26 mouse cellular contexts compared by ENCODE assay signal in the genomic region with DNA sequence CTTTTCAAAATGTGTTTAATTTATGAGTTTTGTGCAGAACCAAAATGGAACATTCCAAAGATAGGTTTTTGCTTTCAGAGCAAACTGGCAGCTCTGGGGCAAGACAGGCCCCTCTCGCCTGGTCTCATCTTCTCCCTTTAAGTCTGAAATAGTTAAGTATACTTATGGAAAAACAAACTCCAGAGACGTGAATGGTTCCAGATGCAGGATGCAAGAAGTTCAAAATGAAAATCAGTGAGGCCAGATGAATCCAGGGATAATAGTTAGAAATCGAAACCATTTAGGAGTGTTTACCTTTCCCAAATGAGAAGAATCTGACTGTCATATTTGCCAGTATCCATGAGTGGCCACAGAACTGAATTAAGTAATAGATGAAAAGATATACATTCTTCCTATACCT. TPM values are rescaled to one million over a fixed set of nuclear protein-coding genes. Genes with fewer than 3 reads are reported as not detected.
A peak's percentile ranks its signal among the peaks of the same experiment; 100 is the strongest.
DNase-seq lines count a peak whose midpoint lies in the region; ATAC-seq lines count a peak whose summit lies in the region.
"Had no signal": no experiment of that assay in that cellular context is flagged by ENCODE, and none has a peak within 500 bp of the region (broad histone marks: within the 10 kb centered on the region; RNA-seq: fewer than 3 reads in every experiment).

No protein-coding gene starts in this region.

- no peak for ATAC-seq in embryonic facial prominence, embryonic 11.5 days (replicated peaks; ENCODE audit: insufficient number of reproducible peaks, low FRiP score, low TSS enrichment, low read depth)
- no peak for ATAC-seq in megakaryocyte, adult 5-6 weeks (ENCODE audit: poor library complexity, severe bottlenecking)
- no peak for ATAC-seq in embryonic facial prominence, embryonic 14.5 days (ENCODE audit: low read depth)
- ATAC-seq in forebrain, embryonic 15.5 days (replicated peaks): no peak
- ATAC-seq: activated CD4-positive, CD25-positive, alpha-beta regulatory T cell, adult 4 months; forebrain, embryonic 14.5 days; hindbrain, embryonic 16.5 days; intestine, embryonic 16.5 days had no signal

- no peak overlapping the region for H3K9ac ChIP-seq in embryonic facial prominence, embryonic 11.5 days (replicated peaks; ENCODE audit: low read length)
- H3K9ac ChIP-seq in embryonic facial prominence, embryonic 14.5 days (ENCODE audit: low read depth, low read length): no peak overlapping the region
- no peak overlapping the region for H3K9ac ChIP-seq in forebrain, embryonic 15.5 days (replicated peaks)
- H3K9ac ChIP-seq: heart, embryonic 15.5 days; hindbrain, embryonic 13.5 days had no signal

- H3K27ac ChIP-seq in embryonic facial prominence, embryonic 11.5 days (replicated peaks; ENCODE audit: low read depth, low read length): no peak overlapping the region
- H3K27ac ChIP-seq in embryonic facial prominence, embryonic 10.5 days (replicated peaks): no peak overlapping the region
- peak overlapping the region; percentile 55; the same call in 1 of the 2 replicates for H3K27ac ChIP-seq in embryonic facial prominence, embryonic 14.5 days (replicated peaks; ENCODE audit: low read depth, low read length)
- peak overlapping the region; percentile 96 for H3K27ac ChIP-seq in macrophage
- no peak overlapping the region for H3K27ac ChIP-seq in forebrain, embryonic 15.5 days (replicated peaks)
- H3K27ac ChIP-seq: gastrocnemius, adult 2 months; heart, embryonic 15.5 days; hindbrain, embryonic 10.5 days; hindbrain, embryonic 13.5 days had no signal

- H3K79me2 ChIP-seq in macrophage (ENCODE audit: inconsistent target): peaks cover 51% of the 10 kb centered on the region

- no peak overlapping the region for H3K4me3 ChIP-seq in embryonic facial prominence, embryonic 11.5 days (ENCODE audit: low read depth, low read length)
- no peak overlapping the region for H3K4me3 ChIP-seq in embryonic facial prominence, embryonic 10.5 days
- H3K4me3 ChIP-seq in megakaryocyte, embryonic 14.5 days (replicated peaks): peak overlapping the region; percentile 93
- H3K4me3 ChIP-seq in embryonic facial prominence, embryonic 14.5 days (ENCODE audit: low read depth, low read length): no peak overlapping the region
- peak overlapping the region; percentile 76 for H3K4me3 ChIP-seq in macrophage (ENCODE audit: inconsistent target)
- H3K4me3 ChIP-seq in forebrain, embryonic 15.5 days: no peak overlapping the region
- H3K4me3 ChIP-seq: heart, embryonic 15.5 days; hindbrain, embryonic 10.5 days; hindbrain, embryonic 13.5 days had no signal

- no peaks in the 10 kb centered on the region; the same call in 1 of the 2 replicates for H3K4me1 ChIP-seq in embryonic facial prominence, embryonic 11.5 days (ENCODE audit: control insufficient read depth, insufficient read depth, low read length)
- peaks cover 31% of the 10 kb centered on the region for H3K4me1 ChIP-seq in embryonic facial prominence, embryonic 10.5 days
- peaks cover 74% of the 10 kb centered on the region for H3K4me1 ChIP-seq in megakaryocyte, embryonic 14.5 days
- peaks cover 24% of the 10 kb centered on the region for H3K4me1 ChIP-seq in embryonic facial prominence, embryonic 14.5 days (ENCODE audit: control insufficient read depth, insufficient read depth, low read length)
- peaks cover 11% of the 10 kb centered on the region for H3K4me1 ChIP-seq in forebrain, embryonic 15.5 days

- no peaks in the 10 kb centered on the region for H3K36me3 ChIP-seq in embryonic facial prominence, embryonic 11.5 days (replicated peaks; ENCODE audit: control insufficient read depth, insufficient read depth, low read depth, low read length)
- no peaks in the 10 kb centered on the region for H3K36me3 ChIP-seq in embryonic facial prominence, embryonic 10.5 days (replicated peaks)
- H3K36me3 ChIP-seq in megakaryocyte, embryonic 14.5 days (replicated peaks; ENCODE audit: low read length): peaks cover 56% of the 10 kb centered on the region
- H3K36me3 ChIP-seq in embryonic facial prominence, embryonic 14.5 days (ENCODE audit: control insufficient read depth, insufficient read depth, low read length): no peaks in the 10 kb centered on the region
- H3K36me3 ChIP-seq in macrophage (ENCODE audit: inconsistent target): peaks cover 24% of the 10 kb centered on the region; the same call in 1 of the 2 replicates
- no peaks in the 10 kb centered on the region for H3K36me3 ChIP-seq in forebrain, embryonic 15.5 days
- H3K36me3 ChIP-seq: heart, embryonic 15.5 days; hindbrain, embryonic 10.5 days; hindbrain, embryonic 13.5 days had no signal

- H3K9me3 ChIP-seq in embryonic facial prominence, embryonic 11.5 days (replicated peaks; ENCODE audit: control insufficient read depth, low read length): no peaks in the 10 kb centered on the region
- H3K9me3 ChIP-seq in embryonic facial prominence, embryonic 10.5 days: no peaks in the 10 kb centered on the region
- no peaks in the 10 kb centered on the region for H3K9me3 ChIP-seq in megakaryocyte, embryonic 14.5 days
- H3K9me3 ChIP-seq in embryonic facial prominence, embryonic 14.5 days (ENCODE audit: control insufficient read depth, low read length): no peaks in the 10 kb centered on the region
- no peaks in the 10 kb centered on the region for H3K9me3 ChIP-seq in forebrain, embryonic 15.5 days
- H3K9me3 ChIP-seq: heart, embryonic 15.5 days; hindbrain, embryonic 10.5 days; hindbrain, embryonic 13.5 days had no signal

- H3K4me2 ChIP-seq in embryonic facial prominence, embryonic 11.5 days (ENCODE audit: low read depth, low read length): no peak overlapping the region
- peak overlapping the region; percentile 7; the same call in 1 of the 2 replicates for H3K4me2 ChIP-seq in embryonic facial prominence, embryonic 14.5 days (ENCODE audit: low read depth, low read length)
- no peak overlapping the region for H3K4me2 ChIP-seq in forebrain, embryonic 15.5 days (replicated peaks)
- H3K4me2 ChIP-seq: heart, embryonic 11.5 days; hindbrain, embryonic 13.5 days had no signal

- H3K27me3 ChIP-seq in embryonic facial prominence, embryonic 11.5 days (ENCODE audit: control insufficient read depth, insufficient read depth, low read length): no peaks in the 10 kb centered on the region
- H3K27me3 ChIP-seq in embryonic facial prominence, embryonic 10.5 days (replicated peaks; ENCODE audit: low read depth, poor library complexity, severe bottlenecking): no peaks in the 10 kb centered on the region
- no peaks in the 10 kb centered on the region for H3K27me3 ChIP-seq in megakaryocyte, embryonic 14.5 days (replicated peaks)
- no peaks in the 10 kb centered on the region for H3K27me3 ChIP-seq in embryonic facial prominence, embryonic 14.5 days (replicated peaks; ENCODE audit: control insufficient read depth, insufficient read depth, low read length)
- no peaks in the 10 kb centered on the region for H3K27me3 ChIP-seq in forebrain, embryonic 15.5 days
- H3K27me3 ChIP-seq: heart, embryonic 15.5 days; hindbrain, embryonic 13.5 days had no signal

- DNase-seq in embryonic facial prominence, embryonic 11.5 days (ENCODE audit: low spot score): peak; percentile 61
- DNase-seq in embryonic facial prominence, embryonic 10.5 days (ENCODE audit: low spot score): no peak
- peak; percentile 52 for DNase-seq in embryonic facial prominence, embryonic 14.5 days (ENCODE audit: low spot score)
- DNase-seq in frontal cortex, adult 2 months (ENCODE audit: extremely low spot score in 1 of 2, low spot score in 1 of 2): no peak
- DNase-seq: adrenal gland, adult 8-10 months; adrenal gland, postnatal 36 days; cerebellum, adult 18-20 months; cerebellum, adult 9-10 months; cerebellum, postnatal 14 days; gastrocnemius, adult 2 months; gastrocnemius, postnatal 14 days; heart, adult 11 months; heart, postnatal 10 days; heart, postnatal 36 days had no signal

- WGBS in embryonic facial prominence, embryonic 11.5 days: 46% methylated on average over 3 of the region's 3 CpGs
- 50% methylated on average over 3 of the region's 3 CpGs for WGBS in embryonic facial prominence, embryonic 10.5 days
- 43% methylated on average over 3 of the region's 3 CpGs for WGBS in embryonic facial prominence, embryonic 14.5 days
- 90% methylated on average over 3 of the region's 3 CpGs for WGBS in macrophage (ENCODE audit: missing documents)
- WGBS in forebrain, embryonic 15.5 days: 92% methylated on average over 3 of the region's 3 CpGs

RNA-seq across cellular contexts. Expression of a gene that starts 1.6 kb away (rescaled TPM):
- polyA plus RNA-seq in embryonic facial prominence, embryonic 11.5 days (2014; fragmentation: Nextera tagmentation; extraction: Ambion mirVana): 4.4 and 6.2 TPM in 2 replicates
- polyA plus RNA-seq in embryonic facial prominence, embryonic 10.5 days (2016; fragmentation: Nextera tagmentation; extraction: Ambion mirVana): 3.5 and 3.7 TPM in 2 replicates
- polyA plus RNA-seq in megakaryocyte, embryonic 14.5 days (2012; ENCODE audit: insufficient read depth, low replicate concordance): 0.48 and 5.1 TPM in 2 replicates
- 112 and 118 TPM in 2 replicates for total RNA-seq in megakaryocyte, adult 5-6 weeks (2015)
- 70.7 and 72.7 TPM in 2 replicates for total RNA-seq in megakaryocyte, adult 5-6 weeks (2017)
- polyA plus RNA-seq in embryonic facial prominence, embryonic 14.5 days (2014; fragmentation: Nextera tagmentation; extraction: Ambion mirVana): 11.8 and 12.6 TPM in 2 replicates
- total RNA-seq in macrophage (2018; cell fraction: chromatin; rRNA removed): 100 to 1,000 TPM in 1 of 26 experiments, 10 to 100 TPM in 25; 11.7 to 104 (median 41.1) TPM
- 100 to 1,000 TPM; 120 to 230 (median 186) TPM for total RNA-seq in macrophage (2018; cell fraction: cytosol; rRNA removed)
- 100 to 1,000 TPM in 15 of 26 experiments, 10 to 100 TPM in 11; 20.5 to 230 (median 108) TPM for total RNA-seq in macrophage (2018; cell fraction: nucleus; rRNA removed)
- polyA plus RNA-seq in macrophage (2018): 53.4 to 180 TPM (median 165 TPM) in 3 replicates
- polyA plus RNA-seq in forebrain, embryonic 15.5 days (2015; fragmentation: Nextera tagmentation; extraction: Ambion mirVana): 2.6 and 3.5 TPM in 2 replicates
- polyA plus RNA-seq in frontal cortex, adult 2 months (2012; rRNA removed): 1.2 and 1.8 TPM in 2 replicates

Comparison
In these comparisons a context has a peak if more than half of its experiments do, and no peak if none do; other contexts are left out.
1. DNase-seq: peak in embryonic facial prominence, embryonic 11.5 days (single experiment) and embryonic facial prominence, embryonic 14.5 days (single experiment); none in embryonic facial prominence, embryonic 10.5 days (single experiment) and frontal cortex, adult 2 months (0 of 2).
2. H3K27ac ChIP-seq: peak in embryonic facial prominence, embryonic 14.5 days (single experiment) and macrophage (single experiment); none in embryonic facial prominence, embryonic 11.5 days (single experiment), embryonic facial prominence, embryonic 10.5 days (single experiment) and forebrain, embryonic 15.5 days (single experiment).
3. H3K4me3 ChIP-seq: peak in megakaryocyte, embryonic 14.5 days (single experiment) and macrophage (single experiment); none in embryonic facial prominence, embryonic 11.5 days (single experiment), embryonic facial prominence, embryonic 10.5 days (single experiment), embryonic facial prominence, embryonic 14.5 days (single experiment) and forebrain, embryonic 15.5 days (single experiment).